Mouse (Mus musculus): ENCODE data around the gene Vmn1r55.
A peak's percentile ranks its signal among the peaks of the same experiment; 100 is the strongest.
"Not testable (repeated sequence)": the region's sequence is repeated elsewhere in the genome, so short reads cannot be mapped to it uniquely, and the experiment has no call there.

Gene Vmn1r55

GRCm38 (mm10) chr7:5149570-5149969 is at the start of gene Vmn1r55:
Vmn1r55 (minus strand) TSS chr7:5149670.
- not testable (repeated sequence) for ATAC-seq (ENCODE audit: low TSS enrichment)

DNA sequence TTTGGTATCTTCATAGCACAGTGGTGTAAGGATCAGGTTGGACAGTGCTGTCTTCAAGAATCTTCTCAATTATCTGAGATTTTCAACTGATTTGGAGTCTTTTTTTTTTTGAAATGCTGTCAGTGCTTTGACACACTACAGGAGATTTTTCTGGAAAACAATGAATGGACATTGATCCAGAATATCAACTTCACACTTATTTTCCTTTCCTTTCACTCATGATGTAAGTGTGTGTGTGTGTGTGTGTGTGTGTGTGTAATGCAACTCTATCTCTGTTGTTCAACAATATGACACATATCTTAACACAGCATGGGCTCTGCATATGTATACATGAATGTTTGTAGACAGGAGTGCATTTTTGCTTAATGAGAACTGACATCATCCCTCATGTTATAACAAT is 47.2 kb upstream of the Vmn1r55 start, which contains the start of gene Vmn1r56:
Gene Vmn1r56, minus strand, starts transcription at position 101 of the 400 bp plus-strand sequence.
- ATAC-seq (ENCODE audit: low TSS enrichment) = not testable (repeated sequence)

GRCm38 (mm10) chr7:5125549-5126406 is 23.7 kb downstream of the Vmn1r55 start, which contains the start of gene Rasl2-9:
Rasl2-9 (minus strand) TSS chr7:5125950.
- ATAC-seq (ENCODE audit: low TSS enrichment) = peak; percentile 88

DNA sequence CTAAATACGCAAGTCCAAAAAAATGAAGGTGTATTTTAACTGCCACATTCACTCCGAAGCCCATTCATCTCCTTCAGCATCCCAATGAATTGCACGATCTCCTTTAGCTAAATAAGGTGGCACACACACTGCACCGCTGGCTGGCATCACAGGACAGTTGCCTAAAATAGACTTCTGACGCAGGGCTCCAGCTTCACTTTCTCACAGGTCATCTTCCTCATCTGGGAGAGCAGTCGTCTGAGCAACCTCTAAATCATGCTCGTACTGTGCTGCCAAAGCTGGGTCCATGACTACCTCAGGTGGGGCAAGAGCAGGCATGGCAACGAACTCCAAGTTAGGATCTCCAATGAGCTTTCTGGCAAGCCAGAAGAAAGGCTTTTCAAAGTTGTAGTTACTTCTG is 24.4 kb downstream of the Vmn1r55 start:
- no peak for ATAC-seq (ENCODE audit: low TSS enrichment)

GRCm38 (mm10) chr7:5116850-5117249 is 32.6 kb downstream of the Vmn1r55 start, which contains the start of gene Rfpl4:
Rfpl4 (minus strand) TSS chr7:5116950.
- no peak for ATAC-seq (ENCODE audit: low TSS enrichment)

- ATAC-seq (ENCODE audit: low TSS enrichment) = no peak
Measured at GRCm38 (mm10) chr7:5112701-5113100, 36.8 kb downstream of the Vmn1r55 start.

- no peak for ATAC-seq (ENCODE audit: low TSS enrichment)
Measured at GRCm38 (mm10) chr7:5109301-5109700, 40.2 kb downstream of the Vmn1r55 start.

- ATAC-seq (ENCODE audit: low TSS enrichment) = no peak
Measured at GRCm38 (mm10) chr7:5108272-5108671, 41.2 kb downstream of the Vmn1r55 start.

GRCm38 (mm10) chr7:5102564-5102963 is 46.9 kb downstream of the Vmn1r55 start:
- no peak for ATAC-seq (ENCODE audit: low TSS enrichment)

GRCm38 (mm10) chr7:5101066-5101663 is 48.3 kb downstream of the Vmn1r55 start:
- no peak for ATAC-seq (ENCODE audit: low TSS enrichment)

- ATAC-seq (ENCODE audit: low TSS enrichment) = peak; percentile 69; the same call in 1 of the 2 replicates
Measured at GRCm38 (mm10) chr7:5099796-5100195, 49.7 kb downstream of the Vmn1r55 start.

DNA sequence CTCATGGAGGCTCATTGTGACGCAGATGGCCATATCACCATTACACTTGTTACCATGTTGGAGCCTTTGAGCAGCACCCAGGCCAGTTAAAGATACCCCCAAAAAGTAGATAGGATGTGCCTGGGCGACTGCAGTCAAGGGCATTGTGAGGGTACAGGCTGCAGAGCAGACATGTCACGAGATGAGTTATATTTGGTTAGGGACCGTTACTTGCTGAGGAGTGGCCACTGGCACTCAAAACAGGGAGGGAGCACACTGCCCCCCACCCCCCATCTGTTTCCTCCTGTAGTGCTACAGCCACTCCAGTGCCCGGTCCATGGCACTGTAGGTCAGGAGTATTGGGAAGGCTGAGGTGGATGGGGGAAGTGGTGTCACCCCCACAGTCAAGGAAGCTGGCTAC is 50.7 kb downstream of the Vmn1r55 start:
- no peak for ATAC-seq (ENCODE audit: low TSS enrichment)

- ATAC-seq (ENCODE audit: low TSS enrichment) = peak; percentile 60
Measured at GRCm38 (mm10) chr7:5092831-5093510, 56.5 kb downstream of the Vmn1r55 start.

DNA sequence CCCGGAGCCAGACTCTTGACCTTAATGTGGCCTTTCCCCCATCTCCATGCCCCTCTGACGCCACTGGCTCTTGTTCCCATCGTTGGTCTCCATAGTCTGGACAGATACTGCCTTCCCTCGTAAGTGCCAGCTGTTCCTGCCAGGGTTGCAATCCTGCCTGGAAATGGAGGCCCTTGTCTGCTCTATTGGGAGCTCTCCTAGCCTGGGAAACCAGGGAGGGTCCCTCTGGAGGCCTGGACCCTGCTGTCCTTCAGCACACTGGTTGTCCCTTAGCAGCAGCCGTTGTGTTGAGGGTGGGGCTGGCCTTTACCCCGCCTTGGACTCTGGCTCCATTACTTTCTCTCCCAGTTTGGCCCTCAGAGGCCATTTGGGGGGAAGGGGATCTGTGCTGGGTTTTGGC is 57.1 kb downstream of the Vmn1r55 start:
- ATAC-seq (ENCODE audit: low TSS enrichment) = no peak

- peak; percentile 34; the same call in 1 of the 2 replicates for ATAC-seq (ENCODE audit: low TSS enrichment)
Measured at GRCm38 (mm10) chr7:5091008-5091728, 58.3 kb downstream of the Vmn1r55 start.

GRCm38 (mm10) chr7:5089853-5090252 is 59.6 kb downstream of the Vmn1r55 start:
- peak; percentile 58 for ATAC-seq (ENCODE audit: low TSS enrichment)

DNA sequence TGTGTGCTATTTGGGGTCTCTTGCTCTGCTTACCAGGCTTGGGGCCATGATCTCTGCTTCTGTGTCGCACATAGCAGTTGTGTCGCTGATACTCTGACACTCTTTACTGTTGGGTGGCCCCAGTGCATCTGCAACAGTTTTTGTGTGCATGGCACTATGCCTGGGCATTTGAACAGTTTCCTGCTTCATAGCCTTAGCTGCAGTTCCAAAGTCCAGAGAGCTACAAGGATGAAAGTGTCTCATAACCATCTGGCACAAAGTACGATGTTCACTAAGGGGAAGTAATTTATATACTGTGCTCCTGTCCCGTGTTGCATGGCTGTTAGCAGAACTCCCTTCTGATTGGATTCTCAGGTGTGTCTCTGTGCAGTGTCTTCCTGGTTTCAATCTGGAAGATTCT is 61.6 kb downstream of the Vmn1r55 start:
- ATAC-seq (ENCODE audit: low TSS enrichment) = no peak

DNA sequence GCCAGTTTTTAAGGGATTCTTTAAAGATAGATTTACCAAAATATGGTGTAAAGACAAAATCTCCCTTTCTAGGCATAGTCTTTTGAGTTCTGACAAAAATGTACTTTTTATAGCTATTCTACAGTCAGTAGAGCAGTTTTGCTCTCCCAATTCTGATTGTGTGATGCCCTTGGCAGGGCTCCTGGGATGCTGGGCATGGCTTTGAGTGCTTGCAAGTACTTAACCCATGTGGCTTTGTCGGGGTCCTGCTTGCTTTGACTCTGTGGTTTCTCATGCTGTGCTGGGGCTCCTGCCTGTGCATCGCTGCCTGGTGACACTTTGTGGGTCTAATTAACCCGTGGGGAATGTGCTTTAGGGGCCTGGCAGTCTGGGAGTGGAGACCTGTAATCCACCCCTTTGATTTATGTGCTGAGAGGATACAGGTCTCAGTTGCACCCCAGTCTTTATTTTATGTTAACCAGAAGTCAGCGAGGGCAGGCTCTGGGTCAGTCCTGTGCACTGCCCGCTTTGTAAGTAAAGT is 62.5 kb downstream of the Vmn1r55 start:
- no peak for ATAC-seq (ENCODE audit: low TSS enrichment)

GRCm38 (mm10) chr7:5085512-5085911 is 64.0 kb downstream of the Vmn1r55 start:
- no peak for ATAC-seq (ENCODE audit: low TSS enrichment)

- no peak for ATAC-seq (ENCODE audit: low TSS enrichment)
Measured at GRCm38 (mm10) chr7:5083325-5084105, 66.0 kb downstream of the Vmn1r55 start.

DNA sequence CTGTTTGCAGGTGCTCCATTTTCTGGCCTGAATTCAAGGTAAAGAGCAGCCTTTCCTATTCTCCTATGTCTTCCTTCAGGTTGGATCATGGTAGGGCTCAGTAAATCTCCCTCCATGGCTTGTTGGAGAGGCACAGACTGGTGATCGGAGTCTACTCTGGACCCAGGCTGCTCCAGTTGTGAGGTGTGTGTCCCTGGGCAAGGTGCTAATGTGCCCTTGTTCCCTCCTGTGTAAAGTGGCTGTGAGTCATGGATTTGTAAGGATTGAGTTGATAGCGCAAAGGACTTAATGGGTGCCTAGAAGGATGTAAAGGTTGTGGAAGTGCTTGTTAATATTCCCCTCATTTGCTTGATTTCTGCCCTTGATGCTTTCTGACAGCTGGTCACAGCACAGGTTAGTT is 67.5 kb downstream of the Vmn1r55 start:
- ATAC-seq (ENCODE audit: low TSS enrichment) = no peak
